Mouse (Mus musculus) cerebellum, adult (tissue): ENCODE results near the gene Cd247.
A peak's percentile ranks its signal among the peaks of the same experiment; 100 is the strongest.

ENCODE experiments used
- ATAC-seq: cut with Nextera tagmentation; 2 replicates; pipeline ENCODE4 v1.9.2; 2017; ENCODE audit warnings: mild to moderate bottlenecking, moderate library complexity, mixed read lengths; ENCODE audit not compliant: insufficient number of reproducible peaks, low FRiP score, low TSS enrichment

The Cd247 gene

GRCm38 (mm10) chr1:165771998-165772397, 16.5 kb upstream of the Cd247 start:
- no peak for ATAC-seq

DNA sequence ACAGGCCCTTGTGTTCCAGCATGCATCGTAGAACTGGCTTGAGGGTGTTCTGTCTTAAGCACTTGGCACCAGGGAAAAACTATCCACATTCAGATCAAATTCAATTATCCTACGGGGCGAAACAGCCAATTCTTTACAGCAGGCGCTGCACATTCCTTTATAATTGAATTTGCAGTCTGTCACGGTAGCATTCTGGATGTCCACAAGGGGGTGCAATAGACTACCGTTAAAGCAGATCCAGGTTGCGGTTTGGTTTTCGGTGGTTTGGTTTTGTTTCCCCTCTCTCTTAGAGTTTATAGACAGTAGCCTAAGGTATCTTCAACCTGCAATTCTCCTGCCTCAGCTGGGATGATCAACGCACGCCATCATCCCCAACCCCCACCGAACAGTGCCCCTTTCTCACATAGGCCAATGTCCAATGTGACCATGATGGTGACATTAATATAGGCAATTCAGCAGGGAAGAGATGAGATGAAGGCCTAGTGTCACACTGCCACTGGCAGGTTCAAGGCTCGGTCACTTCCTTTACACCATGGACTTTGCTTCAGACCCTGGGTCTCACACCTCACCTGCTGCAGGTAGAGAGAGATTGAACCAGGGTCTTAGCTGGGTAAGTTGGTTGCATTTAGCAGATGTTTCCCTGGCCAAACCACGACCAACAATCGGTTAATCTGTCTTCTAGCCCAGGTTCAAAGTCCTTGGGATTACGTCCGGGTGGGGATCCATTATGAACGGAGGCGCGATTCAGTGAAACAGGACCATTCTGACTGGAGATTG, 12.8 kb upstream of the Cd247 start:
- 0 out of 2 replicates have a peak, but pooled peaks have one; percentile 21 for ATAC-seq

GRCm38 (mm10) chr1:165779954-165780585, 8.4 kb upstream of the Cd247 start:
- ATAC-seq = peak; percentile 8; the same call in 1 of the 2 replicates

DNA sequence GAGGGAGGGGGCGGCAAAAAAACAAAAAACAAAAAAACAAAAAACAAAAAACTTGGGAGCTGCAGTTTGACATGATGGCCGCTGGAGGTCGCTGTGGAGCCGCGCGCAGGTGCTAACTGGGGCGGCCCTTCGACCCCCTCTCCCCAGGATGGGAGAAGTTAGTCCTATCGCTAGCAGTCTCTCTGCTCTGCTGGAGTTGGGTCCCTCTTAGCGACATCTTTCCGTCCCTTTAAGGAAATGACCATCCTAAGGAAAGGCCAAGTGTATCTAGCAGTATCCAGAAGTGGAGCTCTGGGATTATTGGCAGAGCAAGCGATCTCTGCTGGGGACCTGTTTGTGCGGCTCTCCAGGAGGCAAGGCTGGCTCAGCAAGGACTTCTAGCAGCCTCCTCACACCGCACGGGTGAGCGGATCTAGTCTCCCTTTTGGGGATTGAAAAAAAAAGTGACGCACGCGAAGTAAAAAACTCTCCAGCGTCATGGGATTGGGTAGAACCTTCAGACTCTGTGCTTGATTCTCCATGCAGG, 7.8 kb upstream of the Cd247 start:
- ATAC-seq = peak; percentile 60

DNA sequence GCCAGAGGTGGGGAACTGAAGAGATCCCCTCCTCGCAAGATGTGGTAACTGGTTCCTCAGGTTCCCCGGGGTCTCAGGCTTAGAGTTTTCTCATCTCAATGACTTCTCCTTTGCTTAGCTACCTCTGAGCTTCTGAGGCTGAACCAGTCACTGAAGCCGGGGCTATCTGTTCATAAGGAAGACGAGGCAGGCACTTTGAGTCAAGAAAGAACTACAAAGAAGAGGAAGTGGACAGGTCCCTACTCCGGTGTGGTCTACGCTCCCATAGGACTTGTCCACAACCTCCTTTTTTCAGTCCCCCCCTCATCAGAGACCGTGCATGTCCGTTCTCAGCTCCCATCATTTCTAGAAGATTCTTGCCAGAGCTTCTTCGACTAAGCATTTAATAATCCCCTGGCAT, 7.1 kb upstream of the Cd247 start:
- ATAC-seq = no peak

- ATAC-seq = no peak
These were observed 6.6 kb upstream of the Cd247 start for GRCm38 (mm10) chr1:165781911-165782310.

GRCm38 (mm10) chr1:165786296-165786695, 2.2 kb upstream of the Cd247 start:
- no peak for ATAC-seq

DNA sequence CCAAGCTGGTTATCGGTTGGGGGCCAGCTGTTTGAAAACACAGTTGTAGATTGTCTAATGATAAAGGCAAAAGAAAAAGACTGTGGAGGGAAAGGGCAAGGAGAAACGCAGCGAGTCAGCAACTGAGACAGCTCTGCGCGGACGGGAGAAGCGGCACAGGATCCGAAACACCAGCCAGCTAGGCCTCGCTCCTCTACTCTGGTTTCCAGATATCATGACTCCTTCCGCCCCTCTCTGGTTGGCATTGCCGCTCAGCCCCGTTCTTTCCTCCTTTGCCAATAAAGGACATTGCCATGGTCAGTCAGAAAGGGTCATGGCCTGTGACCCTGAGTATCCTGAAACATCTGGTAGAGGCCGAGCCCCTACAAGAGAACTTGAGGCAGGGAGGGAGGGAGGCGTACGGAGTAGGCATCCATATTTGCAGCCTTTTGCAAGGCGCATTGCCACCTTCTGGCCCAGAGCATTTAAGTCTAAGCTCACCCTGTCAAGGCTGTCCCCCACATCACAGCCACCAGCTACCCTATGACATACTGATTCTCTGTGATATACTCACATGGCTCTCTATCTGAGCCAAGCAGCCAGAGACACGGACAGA, 682 bp downstream of the Cd247 start:
- no peak for ATAC-seq

DNA sequence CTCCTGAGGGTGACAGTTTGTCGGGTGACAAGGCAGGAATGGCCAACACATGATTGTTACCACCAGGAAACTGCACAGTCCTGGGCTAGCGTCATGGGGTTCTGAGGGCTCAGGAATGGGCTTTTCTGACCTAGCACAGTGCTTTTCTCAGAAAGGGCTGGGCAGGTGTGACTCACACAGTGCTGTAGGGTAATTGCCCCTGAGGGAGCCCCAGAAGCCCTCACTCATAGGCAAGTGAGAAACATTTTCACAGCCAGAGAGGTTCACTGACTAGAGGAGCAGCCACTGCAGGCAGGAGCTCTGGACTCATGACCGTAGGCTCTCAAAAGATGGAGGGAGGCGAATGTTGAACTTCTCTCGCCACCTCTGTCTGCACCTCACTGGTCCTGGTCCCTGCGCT, 1.5 kb downstream of the Cd247 start:
- no peak for ATAC-seq

DNA sequence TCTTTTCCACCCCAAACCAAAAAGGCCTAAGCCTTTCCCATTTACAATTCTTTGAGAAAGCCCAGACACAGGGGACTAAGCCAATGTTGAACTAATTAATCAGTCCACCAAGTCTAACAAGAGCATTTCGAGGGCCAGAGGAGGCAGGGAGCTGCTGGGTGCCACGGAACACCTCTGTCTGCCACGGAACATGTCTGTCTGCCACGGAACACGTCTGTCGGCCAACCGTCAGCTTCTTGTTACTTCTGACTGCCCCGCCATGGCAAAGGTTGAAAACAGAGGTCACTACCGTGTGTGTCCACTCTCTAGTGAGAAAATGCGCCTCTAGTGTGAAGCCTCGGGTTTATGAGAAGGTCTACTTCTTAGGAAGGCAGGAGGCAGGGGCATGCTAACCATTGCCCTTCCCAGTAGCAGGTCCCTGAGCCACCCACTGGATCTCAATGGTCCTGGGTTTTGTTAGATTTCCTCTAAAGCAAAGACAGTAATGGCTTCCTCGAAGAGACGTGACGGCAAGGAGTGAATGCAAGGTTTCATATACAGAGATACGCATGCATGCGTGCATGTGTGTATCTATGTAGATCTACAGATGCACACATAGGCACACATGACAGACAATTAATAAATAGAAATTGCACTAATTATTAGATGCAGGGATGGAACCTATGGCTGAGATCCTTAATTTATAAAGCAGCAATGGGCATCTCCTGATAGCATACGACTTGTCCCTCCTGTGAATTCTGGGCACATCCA, 2.2 kb downstream of the Cd247 start:
- no peak for ATAC-seq

DNA sequence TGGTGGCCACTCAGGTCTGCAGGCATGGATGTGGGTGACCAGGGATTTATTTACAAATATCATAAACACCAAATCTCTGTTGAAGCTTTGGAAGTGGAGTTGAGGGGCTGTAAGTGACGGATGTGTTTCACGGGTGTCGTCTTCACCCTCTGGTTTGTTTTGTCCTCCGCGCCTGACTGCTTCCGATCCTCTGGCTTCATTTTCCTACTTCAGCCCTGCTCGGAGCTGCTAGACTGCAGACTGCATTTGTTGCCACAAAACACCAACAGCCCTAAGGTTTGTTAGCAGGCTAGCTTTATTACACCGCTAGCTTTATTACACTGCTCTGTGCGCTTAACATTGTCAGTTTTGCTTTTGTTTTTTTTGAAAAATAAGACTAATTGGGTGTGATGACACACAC, 2.9 kb downstream of the Cd247 start:
- ATAC-seq = no peak

- no peak for ATAC-seq
These were observed 13.3 kb downstream of the Cd247 start for GRCm38 (mm10) chr1:165801709-165802310.

GRCm38 (mm10) chr1:165803107-165803506, 14.6 kb downstream of the Cd247 start:
- no peak for ATAC-seq

GRCm38 (mm10) chr1:165804133-165804532, 15.7 kb downstream of the Cd247 start:
- no peak for ATAC-seq

GRCm38 (mm10) chr1:165810633-165811032, 22.2 kb downstream of the Cd247 start:
- no peak for ATAC-seq

- no peak for ATAC-seq
These were observed 22.7 kb downstream of the Cd247 start for GRCm38 (mm10) chr1:165811170-165811569.

- no peak for ATAC-seq
These were observed 24.3 kb downstream of the Cd247 start for GRCm38 (mm10) chr1:165812775-165813174.

- no peak for ATAC-seq
These were observed 25.6 kb downstream of the Cd247 start for GRCm38 (mm10) chr1:165814116-165814515.

DNA sequence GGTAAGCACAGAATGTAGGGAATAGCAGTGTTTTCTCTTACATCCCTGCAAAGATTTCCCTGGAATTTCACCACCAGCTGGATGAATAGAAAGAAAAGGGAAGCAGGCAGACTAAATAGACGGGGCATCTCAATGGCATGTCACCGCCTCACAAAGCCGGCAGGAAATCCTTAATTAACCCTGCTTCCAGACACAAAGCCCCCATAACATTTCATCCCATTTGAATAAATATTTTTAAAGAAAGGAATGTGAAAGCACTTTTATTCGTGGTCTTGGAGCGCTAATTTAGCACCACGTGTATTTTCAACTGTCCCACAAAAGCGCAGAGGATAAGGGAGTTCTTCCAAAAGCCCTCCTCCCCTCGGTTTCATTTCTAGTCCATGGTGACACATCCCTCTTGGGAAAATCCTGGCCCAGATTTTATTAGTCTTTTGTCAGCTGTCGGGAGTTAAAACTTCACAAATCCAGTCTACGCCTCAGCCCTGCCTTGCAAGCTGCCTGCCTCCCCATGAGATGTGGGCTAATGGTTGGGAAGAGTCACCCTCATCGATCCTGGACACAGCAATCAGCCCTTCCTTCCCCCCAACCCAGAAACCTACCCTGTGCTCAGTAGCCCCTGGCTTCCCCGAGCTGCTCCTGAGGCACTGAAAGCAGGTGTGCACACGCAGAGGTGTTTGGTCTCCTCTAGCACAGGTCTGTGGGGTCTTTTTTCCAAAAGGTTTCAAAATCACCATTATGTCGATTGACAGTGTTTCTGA, 26.2 kb downstream of the Cd247 start:
- no peak for ATAC-seq

GRCm38 (mm10) chr1:165816391-165816790, 27.9 kb downstream of the Cd247 start:
- ATAC-seq = no peak
